Mouse (Mus musculus): ENCODE data around the gene Gsg1l.

Gene Gsg1l

DNA sequence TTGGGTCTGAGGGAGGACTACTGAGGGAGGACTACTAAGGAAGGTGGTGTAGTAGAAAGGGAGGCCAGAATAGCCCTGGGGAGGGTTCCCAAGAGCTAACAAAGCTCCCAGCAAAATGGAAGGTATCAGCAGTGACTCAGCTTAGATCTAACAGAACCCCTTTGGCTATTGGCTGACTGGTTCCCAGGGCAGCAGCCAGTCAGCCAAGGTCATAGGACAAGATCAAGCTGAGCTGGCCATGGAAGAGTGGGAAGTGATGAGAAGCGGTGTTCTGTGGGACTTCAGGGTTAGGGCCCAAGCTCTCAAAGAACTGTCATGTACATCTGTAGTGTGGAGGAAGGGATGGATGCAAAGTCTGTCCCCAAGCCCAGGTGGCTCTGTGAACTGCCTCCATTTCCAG, 5.3 kb downstream of the Gsg1l start:
- no peak for DNase-seq

DNA sequence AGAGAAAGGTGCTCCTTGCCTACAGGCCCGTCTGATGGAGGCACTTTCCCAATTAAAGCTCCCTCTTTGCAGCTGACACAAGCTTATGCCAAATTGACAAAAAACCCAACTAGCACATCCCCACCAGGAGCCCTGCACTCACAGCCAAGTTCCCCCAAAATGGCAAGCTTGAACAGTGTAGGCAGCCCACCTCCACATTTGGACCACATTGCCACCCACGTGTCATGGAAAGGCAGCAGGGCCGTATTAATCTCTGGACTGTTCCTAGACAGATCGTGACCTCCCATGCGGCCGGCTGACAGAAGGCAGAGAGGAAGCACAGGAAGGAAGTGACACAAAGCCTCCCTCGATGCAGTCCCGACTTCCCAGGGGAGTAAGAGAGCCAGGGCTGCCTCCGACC, 7.2 kb downstream of the Gsg1l start:
- DNase-seq = no peak

DNA sequence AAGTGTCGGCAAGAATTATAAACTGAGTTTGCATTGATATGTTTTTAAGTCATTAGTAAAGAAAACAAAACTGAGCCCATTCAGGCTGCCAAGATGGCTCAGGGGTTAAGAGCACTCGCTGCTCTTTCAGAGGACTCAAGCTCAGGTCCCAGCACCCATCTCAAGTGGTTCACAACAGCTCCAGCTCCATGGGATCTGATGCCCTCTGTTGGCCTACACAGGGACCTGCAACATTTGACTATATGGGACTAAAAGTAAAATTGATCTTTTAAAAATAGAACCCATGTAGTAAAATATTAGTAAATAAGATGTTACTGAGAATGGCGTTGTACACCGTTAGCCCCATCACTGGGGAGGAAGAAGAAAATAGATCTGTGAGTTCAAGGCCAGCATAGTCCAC, 11.9 kb downstream of the Gsg1l start:
- no peak for DNase-seq

DNA sequence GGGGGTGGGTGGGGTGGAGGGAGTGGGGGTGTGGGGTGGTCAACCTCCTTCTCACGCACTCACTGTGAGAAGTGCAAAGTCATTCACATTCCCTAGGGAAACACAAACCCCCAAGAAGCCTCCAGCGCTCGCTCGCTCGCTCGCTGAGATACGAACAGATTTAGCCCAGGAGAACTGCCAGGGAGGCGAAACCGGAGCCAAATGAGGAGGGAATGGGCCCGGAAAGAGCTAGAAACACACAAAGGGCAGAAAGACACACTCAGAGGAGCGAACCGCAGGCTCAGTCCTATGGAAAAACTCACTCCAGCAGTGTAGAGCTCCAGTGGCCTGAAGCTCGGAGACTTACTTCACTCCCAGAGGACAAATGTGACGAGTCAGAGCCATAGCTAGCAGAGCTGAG, 15.4 kb downstream of the Gsg1l start:
- peak; percentile 41 for DNase-seq

DNA sequence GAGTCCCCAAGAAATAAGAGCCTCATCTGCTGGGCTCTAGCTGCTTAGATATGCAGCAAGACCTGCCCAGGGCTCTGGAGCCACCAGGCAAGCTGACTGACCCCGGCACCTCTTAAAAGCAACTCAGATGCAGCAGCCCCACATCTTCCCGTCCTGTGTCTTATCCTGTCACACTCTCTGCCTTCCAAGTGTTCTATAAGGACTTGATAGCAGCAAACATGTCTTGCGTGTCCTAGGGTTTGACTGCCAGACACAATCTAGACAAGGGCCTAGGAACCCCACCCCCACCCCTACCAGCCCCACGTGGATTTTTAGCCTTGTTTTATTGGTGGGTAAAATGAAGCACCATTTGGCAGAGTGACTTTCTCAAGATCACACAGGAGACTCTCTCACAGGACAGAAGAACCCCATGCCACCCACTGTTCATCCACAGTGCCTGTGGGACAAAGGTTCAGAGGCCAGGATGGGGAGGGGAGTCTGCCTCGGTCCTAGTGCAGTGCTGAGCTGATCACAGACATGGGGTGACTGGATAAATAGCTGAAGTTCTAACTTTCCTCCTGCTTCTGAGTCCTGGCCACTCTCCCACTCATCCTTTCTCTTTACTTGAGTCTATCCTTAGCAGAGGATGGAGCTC, 16.9 kb downstream of the Gsg1l start:
- DNase-seq = no peak

DNA sequence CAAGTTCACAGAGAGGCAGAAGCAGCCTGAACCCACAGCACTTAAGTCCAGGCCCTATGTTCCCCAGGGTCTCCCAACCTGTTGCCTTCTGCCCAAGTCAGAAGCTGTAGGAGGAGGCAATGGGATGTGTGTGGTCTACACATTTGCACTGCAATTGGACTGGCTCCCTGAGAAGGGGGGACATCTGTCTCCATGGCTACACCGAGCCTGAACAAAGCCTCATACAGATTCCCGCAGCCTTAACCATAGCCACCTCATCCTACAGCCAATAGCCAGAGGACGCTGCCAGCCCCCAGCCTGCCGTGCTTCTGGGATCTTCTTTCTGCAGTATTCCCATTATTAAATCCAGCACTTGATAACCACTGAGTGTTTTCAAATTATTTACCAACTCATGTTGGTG, 20.0 kb downstream of the Gsg1l start:
- no peak for DNase-seq

DNA sequence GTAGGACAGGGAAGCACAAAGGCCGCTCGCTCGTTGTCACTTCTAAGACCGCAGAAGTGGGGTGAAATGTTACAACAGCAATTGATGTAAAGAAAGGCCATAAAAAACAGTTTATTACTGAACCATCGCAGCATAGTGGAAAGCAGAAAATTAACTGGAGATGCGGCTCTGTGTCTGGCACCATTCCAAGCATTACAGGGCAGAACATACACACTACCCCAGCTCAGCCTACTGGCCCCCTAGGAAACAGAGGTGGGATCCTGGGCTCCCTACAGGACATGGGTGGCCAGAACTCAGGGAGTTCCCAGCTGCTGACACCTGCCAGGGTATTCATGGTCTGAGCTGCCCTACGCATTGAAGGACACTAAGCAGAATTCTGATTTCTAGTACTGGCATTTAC, 23.3 kb downstream of the Gsg1l start:
- DNase-seq = no peak

DNA sequence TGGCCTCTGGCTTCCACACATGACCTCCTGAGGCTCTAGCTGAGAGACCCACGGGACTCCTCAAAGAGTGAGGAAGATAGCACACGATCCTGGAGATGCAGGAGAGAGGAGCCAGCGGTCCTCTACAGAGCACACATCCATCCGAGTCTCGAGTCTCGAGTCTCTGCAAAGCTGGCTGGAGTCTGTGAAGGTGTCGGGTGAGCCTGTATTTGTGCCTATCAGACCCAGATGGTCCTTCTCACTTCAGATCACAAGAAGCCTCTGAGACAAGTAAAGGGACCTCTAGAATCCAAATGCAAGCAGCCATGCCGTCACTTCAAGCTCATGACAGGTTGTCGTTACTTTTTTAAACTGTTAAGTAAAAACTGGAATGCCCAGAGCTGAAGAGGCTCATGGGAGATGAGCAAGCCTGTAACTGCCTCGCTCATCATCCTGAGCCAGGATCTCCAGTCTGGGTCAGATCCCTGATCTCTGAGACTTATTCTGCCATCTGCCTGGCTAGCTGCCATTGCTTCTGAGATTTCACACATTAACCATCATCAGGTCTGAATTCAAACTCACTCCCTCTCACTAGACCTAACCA, 24.8 kb downstream of the Gsg1l start:
- DNase-seq = no peak

DNA sequence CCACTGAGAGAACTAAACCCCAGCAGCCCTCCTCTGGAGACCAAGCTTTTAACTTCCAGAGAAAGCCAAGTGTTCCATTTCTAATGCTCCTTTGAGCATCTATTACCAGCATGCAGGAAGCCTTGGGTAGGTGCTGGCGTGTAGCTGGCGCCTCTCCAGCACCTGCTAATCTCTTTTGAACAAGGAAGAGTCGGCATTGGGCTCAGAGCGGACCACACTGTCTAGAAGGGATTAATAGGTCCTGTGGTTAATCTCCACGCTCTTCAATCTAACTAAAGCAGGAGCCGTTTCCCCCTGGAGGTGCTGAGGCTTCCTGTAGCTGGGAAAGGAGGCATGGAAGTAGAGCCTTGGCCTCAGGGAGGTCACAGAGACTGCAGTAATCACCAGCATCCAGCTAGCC, 27.6 kb downstream of the Gsg1l start:
- DNase-seq = no peak

DNA sequence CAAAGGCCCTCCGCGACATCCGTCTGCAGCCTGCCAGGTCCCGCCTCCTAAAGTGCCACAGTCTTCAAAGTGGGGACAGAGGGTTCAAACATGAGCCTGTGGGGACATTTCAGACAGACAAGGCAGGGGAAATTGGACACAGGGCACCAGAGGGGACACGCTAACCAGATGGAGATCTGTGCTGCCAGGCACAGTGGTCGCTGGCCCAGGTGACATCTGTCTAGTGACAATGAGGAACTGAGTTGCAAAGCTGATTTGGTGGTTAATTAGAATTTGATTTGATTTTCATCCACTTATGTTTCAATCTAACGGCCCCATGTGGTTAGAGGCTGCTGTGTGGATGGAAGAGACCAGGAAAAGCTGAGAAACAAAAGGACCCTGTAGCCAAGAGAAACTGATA, 28.6 kb downstream of the Gsg1l start:
- no peak for DNase-seq

DNA sequence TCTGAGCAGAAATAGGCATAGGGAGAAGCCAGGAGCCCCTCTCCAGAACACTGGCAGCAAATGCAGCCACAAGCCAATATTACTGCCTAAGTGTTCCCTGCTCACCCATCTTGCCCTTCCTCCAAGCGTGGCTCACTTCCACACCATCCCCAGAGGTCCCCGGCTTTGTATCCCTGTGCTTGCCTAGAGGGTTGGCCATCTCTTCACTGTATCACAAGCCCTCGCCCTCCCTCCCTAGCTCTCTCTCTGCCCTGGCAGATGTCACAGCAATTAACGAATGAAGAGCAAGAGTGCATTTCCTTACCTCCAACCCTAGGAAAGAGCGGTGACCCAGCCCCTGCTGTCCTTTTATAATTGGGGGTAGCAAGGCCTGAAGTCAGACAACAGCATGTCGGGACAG, 30.3 kb downstream of the Gsg1l start:
- no peak for DNase-seq

DNA sequence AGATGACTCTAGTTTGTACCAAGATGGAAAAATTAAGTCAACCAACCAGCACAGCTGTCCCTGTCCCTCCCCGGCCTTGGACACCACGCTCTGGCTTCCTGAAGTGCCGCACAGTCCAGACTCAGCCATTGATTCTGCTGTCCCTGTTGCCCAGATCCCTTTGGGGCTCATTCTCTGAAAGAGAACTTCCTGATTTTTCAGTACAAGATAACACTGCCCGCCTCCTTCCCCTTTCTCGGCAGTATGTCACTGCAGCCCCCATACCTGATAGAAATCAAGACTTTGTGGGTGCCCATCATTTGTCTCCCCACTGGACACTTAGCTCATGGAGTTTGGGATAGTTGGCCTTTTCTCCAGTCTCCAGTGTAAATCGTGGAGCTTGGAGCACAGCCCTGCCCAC, 37.1 kb downstream of the Gsg1l start:
- DNase-seq = no peak

DNA sequence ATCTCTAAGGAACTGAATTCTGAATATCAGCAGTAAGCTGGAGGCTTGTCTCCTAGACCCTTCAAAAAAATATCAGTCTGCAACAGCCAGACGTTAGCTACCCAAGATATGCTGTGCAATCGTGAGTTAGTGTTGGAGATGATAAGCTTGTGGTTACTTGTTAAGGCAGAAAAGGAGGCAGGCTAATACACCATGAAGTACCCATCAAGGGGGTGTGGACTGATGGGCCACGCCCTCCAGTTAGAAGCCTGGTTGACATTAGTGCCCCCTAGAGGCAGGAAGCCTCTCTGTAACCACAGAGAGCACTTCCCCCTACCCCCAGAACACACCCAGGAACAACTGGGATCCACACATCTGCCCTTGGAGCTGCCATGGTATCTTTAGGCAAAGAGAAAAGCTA, 39.9 kb downstream of the Gsg1l start:
- DNase-seq = peak; percentile 28

DNA sequence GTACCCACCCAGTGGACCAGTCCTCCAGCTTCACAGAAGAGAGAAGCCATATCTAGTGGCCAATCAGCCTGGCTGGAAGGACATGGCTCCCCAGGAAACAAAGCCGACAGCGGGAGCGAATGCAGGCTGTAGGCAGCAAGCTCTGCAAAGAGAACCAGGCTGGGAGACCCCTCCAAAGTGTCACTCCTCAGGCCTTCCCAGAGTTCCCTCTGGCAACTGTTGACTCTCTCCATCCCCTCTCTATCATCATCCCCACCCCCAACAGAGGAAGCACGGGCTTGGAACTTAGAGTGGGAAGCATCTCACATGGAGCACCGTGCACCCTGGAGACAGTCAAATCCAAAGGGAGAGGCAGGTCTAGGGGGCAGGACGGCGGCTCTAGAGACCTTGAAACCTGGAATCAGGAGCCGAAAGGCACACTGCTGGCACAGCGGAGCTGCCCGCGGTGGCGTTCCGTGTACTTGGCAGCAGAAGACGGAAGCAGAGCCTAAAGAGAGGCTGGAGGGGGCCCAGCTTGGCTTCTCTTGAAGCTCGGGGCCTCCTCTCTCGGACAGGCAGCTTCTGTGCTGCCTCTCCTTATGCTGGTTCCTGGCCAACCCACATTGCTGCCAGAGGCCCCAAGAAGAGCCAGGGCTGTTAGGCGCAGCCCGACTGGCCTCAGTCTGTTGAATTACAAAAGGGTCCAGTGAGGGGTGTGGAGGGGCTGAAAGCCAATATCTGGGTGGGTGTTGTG, 41.3 kb downstream of the Gsg1l start:
- DNase-seq = peak; percentile 36

DNA sequence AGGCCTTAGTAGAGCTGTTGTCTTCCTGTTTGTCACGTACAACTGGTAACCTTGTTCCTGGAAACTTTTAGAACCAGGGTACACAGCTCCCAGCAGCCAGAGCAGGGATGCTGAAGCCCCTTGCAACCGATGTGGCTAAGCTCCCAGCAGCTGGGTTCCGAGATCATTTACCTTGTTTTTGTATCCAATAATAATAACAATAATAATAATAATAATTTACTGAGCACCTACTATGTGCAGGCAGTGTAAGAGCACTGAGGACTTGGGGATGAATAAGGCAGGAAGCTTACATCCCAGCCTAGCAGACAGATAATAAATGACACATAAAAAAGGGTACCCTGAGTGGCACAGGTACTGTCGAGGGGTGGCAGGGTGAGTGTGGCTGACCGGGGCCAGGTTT, 42.4 kb downstream of the Gsg1l start:
- DNase-seq = no peak

DNA sequence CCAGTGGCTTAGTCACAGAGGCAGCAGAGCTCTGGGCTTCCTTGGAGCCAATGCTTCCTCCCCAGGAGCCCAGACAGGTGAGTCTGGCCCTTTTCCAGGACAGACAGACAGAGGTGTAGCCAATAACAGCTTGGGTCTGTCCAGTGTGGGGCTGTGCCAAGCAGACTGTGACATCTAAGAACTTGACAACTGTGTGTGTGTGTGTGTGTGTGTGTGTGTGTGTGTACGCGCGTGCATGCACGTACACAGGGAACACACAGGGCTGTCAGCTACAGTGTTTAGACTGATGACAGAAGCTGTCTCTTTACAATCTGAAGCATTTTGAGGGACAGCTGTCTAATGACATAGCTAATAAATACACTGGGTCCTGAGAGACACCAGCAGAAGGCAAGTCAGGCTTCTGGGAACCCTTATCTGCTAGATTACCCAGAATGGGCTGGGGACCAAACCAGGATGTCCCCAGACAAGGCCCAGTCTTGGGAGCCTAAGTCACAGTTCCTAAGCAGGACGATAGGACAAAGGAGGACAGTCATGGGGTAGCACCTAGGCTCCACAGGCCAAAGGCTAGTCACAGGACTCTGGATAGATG, 42.9 kb downstream of the Gsg1l start:
- DNase-seq = no peak

DNA sequence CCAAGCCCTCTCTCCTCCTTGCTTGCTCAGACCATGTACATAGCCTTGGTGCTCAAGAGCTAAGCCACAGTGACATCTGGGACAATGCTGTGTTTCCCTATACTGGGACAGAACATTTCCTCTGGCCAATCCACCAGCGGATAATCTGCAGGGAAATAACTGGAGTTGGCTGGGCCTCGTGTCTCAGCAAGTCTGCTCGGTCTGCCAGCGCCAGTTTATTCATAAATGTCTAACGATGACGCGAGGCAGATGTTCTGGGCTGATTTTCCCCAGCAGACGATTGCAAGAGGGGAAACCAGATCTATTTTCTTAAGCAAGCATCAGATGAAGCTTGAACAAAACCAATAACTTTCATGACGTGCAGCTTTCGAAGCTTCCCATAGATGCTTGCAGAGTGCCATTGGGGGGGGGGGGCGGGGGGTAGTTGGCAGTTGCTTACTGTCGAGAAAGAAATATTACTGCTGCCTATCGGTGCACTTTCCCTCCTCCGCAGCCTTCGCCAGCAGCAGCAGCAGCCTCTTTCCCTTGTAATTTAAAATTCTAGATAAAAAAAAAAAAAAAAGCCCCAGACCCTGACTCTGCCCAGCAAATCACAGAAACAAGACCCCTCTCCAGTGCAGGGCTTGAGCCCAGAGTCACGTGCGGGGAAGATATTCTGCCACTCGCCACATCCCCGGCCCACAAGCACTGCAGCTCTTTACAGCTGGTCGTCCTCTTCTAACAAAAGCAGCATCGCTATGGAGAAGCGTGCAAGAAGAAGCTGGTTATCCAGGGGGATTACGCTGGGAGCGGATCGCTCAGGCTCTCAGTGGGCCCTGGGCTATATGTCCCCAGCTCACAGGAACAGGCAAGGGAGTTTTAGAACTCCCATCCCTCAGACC, 43.6 kb downstream of the Gsg1l start:
- peak; percentile 39 for DNase-seq

DNA sequence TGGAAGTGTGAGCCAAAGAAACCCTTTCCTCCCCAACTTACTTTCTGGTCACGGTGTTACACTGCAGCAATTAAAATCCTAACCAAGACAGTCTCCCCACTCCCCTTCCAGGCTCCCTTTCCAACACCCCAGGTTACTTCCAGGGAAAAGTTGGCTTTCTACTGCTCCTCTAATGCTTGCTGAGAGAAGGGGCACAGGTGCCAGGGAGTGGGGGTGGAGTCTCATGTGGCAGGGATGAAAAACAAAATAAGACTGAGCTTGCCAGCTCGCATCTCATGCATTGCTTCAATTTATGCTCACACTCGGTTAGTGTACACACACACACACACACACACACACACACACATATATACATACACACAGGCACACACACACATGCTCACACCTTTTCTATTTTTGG, 46.9 kb downstream of the Gsg1l start:
- DNase-seq = no peak

DNA sequence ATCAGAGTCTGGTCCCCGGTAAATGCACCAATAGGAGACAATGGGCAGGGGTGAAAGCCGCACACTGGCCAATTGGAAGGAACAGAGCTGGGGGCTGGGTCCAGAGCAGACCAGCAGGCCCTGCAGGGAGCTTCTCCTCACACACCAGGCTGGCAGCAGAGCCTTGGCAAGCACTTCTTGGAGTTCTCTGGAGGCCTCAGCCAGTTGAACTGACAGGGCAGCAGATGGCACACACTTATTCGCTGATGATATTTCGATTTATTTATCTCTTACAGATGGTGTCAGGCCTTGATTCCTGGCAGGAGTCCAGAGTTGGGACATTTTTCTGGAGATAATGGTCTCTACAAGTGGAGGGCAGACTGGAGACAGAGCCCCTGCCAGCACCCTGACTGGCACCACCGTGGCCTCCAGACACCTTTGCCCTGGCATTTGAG, 49.4 kb downstream of the Gsg1l start:
- DNase-seq = no peak

DNA sequence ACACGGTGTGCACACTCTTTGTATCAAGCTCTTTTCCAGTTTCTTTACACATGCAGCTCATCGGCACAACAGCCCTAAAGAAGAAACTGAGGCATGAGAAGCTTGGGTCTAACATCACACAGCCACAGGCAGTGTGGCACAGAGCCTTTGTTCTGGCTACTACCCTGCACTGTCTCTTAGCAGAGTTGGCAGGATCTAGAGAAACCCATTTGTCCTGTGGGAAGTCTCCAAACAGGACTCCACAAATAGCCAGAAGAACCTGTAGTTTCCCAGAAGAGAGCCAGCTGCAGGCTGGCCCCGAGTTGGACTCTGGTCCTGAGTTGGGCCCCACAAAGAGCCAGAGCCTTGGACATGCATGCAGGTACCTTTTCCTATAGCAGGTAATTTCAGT, 49.9 kb downstream of the Gsg1l start:
- DNase-seq = no peak

DNA sequence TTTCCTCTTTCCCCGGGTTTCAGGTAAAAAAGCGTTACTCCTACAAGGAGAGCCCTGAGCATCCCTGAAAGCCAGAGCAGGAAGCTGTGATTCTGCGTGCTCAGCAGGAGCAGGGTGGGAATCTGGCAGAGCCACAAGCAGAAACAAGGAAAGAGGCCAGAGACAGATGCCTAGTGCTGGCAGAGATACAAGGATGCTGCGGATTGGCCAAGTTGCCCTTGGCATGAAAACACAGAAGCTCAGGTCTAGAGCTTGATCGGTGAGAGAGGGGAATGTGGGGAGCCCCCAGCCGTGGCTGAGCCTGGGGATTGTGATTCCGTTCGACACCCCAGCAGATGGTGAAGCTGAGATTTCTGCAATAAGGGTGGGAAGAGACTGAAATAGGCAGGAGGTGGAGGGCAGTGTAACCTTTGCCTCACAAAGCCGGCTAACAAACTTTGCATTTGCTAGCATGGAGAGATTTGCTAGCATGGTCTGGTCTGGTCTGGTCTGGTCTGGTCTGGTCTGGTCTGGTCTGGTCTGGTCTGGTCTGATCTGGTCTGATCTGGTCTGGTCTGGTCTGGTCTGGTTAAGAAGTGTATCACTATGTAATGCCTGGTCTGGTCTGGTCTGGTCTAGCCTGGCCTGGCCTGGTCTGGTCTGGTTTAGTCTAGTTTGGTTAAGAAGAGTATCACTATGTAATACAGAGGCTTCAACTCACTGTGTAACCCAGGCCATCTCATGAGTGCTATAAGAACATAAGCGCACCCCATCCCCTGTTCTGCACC, 50.4 kb downstream of the Gsg1l start:
- no peak for DNase-seq

DNA sequence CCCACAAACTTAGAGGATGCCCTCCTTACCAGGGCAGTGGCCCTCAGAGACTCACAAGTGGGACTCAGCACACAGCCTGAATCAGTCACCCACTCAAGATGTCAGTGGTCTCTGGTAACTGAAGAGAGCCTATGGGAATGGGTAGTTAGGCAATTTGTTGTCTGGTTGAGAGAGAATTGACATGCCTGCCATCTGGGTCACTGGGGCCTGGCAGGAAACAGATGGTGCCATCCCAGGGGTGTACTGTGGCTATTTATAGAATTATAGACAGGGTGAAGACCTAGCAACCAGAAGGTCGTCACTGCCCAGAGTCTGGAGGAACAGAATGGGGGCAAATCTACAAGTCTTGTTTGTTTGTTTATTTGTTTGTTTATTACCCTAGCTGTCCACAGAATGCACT, 54.8 kb downstream of the Gsg1l start:
- no peak for DNase-seq
